Mouse (Mus musculus): Measurements from ENCODE around the gene Pbx1.

DNA sequence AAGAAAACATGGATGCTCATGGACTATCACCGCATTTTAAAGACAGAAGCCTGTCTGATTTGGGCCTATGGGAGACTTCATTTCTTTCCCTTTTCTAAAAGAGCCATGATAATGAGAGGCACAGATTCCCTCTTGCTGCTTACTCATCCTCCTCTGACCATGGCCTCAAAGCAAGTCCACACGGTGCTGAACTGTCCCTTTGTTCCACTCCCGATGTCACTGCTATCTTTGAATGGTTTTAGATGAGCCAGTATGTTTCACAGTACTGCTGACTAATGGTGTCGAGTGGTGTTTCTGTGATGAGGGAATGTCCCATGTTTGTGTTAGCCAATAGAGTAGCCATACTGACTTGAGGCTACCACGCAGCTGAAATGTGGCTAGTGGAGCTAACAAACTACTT is 233.8 kb downstream of the Pbx1 start:
- TF ChIP-seq CTCF (conservative IDR thresholded peaks at IDR 0.05; ENCODE audit: low read length) = no peak
- no peak for TF ChIP-seq NANOG (IDR thresholded peaks at IDR 0.05; ENCODE audit: borderline replicate concordance, low read length)
